Mouse (Mus musculus): ENCODE results near the gene Mptx1.

- TF ChIP-seq TAL1 (IDR thresholded peaks at IDR 0.05; ENCODE audit: low read length) (no peak), GATA1 (IDR thresholded peaks at IDR 0.05; ENCODE audit: low read length) (no peak)
Measured at GRCm38 (mm10) chr1:174354640-174355039, 24.3 kb downstream of the Mptx1 start.

Measured in erythroblast, embryonic 14.5 days (primary cell).